Mouse (Mus musculus) liver, adult 2 months (tissue): ENCODE results near the gene Incenp.

Experiments used
- CTCF ChIP-seq: fragments of 200-500 bp; IDR thresholded peaks from 2 replicates; pipeline ENCODE4 v1.5.1; 2011; ENCODE audit warnings: low read depth, low read length, control low read depth
- POLR2A ChIP-seq: fragments of 200-500 bp; IDR thresholded peaks from 2 replicates; pipeline ENCODE4 v1.6.1; 2011; ENCODE audit warnings: low read length, control low read depth; ENCODE audit not compliant: insufficient read depth; ENCODE audit errors: extremely low read depth

GRCm38 (mm10) chr19:9917727-9918126 lies 18.4 kb upstream of the Incenp start:
- TF ChIP-seq CTCF (no peak), POLR2A (no peak)
